Mouse (Mus musculus) kidney, postnatal 10 days (tissue): ENCODE data around the gene Esr2.
"Not testable (repeated sequence)": the region's sequence is repeated elsewhere in the genome, so short reads cannot be mapped to it uniquely, and the experiment has no call there.

Experiments
- DNase-seq: peaks from one replicate; pipeline ENCODE4 v3.0.0; 2021; ENCODE audit warnings: mixed read lengths

Esr2 gene

DNA sequence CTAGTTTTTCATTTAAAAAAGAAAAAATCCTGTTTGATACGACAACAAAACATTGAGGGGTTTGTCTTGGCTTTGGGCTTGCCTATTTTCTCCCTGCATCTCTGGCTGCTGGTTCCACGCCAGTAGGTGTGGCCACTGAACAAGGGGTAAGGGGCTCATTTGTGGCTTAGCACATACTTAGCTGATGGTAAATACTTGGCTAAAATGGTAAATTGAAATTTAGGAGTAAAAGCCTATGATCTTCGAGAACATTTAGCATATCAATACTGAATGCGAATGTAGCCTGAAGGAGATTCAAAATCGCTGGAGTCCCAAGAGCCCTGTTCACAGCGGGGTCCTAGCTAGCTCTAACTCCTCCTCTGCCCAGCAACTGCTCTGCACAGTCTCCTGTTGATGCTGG, 40.4 kb downstream of the Esr2 start:
- DNase-seq = no peak

DNA sequence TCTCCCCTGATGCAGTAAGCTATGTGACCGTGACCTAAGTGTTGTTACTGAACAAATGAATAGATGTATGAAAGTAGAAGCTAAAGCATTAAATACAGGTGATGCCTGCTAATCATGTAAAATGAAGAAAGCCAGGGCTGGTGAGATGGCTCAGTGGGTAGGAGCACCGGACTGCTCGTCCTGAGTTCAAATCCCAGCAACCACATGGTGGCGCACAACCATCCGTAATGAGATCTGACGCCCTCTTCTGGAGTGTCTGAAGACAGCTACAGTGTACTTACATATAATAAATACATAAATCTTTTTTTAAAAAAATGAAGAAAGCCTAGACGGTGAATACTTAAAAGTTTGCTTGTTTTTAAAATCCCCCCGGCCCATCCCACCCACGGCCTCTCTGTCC, 44.0 kb downstream of the Esr2 start:
- not testable (repeated sequence) for DNase-seq

DNA sequence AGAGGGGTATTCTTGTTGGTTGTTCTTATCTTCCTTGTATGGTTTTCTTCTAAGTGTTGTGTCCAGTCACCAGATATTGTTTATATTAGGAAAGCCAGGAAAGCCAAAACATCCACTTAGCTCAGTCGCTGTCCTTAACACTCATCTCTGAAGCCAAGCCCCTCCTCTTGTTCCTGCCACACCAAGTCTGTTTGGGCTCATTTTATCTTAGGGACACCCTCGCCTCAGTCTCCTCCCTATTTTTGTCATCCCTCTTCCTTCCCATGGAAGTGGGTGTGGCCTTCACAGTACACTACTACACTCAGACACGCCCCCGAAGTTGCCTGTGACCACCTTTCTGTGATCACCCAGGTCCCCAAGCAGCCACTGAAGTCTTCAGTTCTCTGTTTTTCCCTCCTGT, 44.5 kb downstream of the Esr2 start:
- no peak for DNase-seq

DNA sequence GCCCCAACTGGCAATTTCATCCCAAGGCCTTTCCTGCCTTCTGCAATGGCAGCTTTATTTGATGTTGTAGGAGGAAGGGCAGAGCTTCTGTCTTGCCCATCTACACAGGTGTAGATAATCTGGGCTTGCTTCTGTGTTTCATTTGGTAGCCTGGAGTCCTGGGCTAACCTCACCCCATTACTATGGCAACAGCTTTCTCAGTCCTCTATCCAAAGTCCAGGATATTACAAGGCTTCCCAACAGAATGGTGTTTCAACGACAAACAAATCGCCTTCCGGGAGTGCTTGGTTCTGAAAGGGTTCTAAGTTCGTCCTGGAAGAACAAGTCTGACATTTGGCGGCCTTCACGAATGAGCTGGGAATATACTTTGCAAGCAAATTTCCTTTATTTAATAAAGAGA, 46.2 kb downstream of the Esr2 start:
- DNase-seq = no peak

- DNase-seq = peak; percentile 49
Measured at GRCm38 (mm10) chr12:76130281-76130680, 46.8 kb downstream of the Esr2 start.

- DNase-seq = peak; percentile 52
Measured at GRCm38 (mm10) chr12:76128831-76129230, 48.2 kb downstream of the Esr2 start.

GRCm38 (mm10) chr12:76128306-76128705, 48.8 kb downstream of the Esr2 start:
- peak; percentile 25 for DNase-seq

DNA sequence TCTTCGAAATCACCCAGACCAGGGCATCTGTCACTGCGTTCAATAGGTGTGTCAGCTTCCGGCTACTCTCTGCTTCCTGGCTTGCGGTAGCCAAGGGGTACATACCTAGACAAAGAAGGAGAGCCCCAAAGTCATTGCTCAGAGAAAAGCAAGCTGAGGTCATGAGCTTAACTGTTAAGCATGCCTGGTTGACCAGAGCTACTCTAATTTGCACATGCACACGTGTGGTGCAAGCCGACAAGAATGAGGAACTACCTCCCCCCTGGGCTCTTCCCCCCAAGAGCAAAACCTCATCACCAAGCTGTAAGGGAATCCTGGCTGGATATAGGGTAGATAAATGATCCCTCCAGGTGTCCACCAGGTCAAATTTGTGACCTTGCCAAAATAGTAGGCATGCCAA, 53.8 kb downstream of the Esr2 start:
- no peak for DNase-seq

GRCm38 (mm10) chr12:76117632-76118153, 59.4 kb downstream of the Esr2 start:
- peak; percentile 65 for DNase-seq

DNA sequence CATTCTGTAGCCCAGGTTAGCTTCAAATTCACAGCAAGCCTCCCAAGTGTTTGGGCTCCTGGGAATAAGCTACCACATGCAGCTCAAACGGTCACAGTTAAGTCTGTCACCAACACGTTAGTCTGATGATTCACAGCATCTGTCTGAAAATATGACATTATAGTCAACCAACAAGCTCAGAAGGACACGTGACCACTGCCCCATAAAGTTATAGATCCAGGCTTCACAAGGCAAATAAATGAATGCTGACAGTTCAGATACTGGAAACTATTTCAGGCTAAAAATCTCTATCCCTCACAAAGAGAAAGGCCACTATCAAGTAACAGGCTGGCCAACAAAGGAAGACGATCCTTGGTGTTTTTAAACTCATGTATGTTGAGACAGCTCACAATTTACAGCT, 60.5 kb downstream of the Esr2 start:
- no peak for DNase-seq

DNA sequence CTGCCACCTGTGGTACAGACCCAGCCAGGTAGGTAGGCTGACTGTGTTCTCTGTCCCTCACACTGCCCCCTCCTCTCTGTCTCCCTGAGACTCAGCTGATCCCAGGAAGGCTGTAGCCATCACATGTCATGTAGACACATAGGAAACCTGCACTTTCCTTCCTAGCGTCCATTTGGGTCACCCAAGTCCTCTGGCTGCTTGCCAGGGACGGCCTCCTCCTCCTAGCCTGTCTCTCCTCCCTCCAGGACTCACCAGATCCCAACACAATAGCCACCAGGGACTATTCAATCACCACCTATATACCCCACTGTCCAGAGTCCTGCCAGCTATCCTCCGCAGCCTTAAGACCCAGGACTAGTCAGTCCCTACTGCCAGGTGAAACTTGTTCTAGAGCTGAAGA, 66.0 kb downstream of the Esr2 start:
- peak; percentile 35 for DNase-seq

- DNase-seq = no peak
Measured at GRCm38 (mm10) chr12:76109646-76110405, 67.2 kb downstream of the Esr2 start.

DNA sequence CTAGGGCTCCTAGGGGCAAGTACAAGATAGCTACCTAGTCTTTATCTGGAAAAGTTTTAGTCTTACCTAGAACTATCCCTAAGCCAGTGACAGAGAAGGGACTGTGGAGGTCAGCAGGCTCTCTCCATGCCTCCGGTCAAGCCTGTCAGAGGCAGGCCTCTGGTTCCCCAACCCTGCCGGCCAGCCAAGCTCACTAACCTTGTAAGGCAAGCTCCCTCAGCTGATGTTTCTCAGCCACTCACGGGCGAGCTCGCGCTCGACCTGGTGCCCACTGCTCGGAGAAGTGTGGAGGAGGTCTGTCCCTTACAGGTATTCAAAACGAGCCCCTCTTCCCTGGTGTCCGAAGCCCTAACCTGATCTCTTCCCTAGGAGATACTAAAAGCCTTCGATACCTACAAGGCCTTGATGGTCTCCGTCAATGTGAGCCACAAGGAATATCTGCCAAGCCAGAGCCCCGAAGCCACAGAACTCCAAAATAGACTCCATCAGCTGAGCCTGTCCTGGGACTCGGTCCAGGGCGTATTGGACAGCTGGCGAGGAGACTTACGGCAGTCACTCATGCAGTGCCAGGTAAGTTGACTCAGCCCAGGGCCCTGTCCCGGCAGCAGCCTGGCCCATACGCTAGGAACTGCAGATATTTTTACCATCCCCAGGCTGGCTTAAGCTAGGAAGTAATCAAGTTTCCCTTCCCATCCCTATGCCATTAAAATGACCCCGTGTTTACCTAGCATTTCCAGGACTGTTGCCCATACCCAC, 72.3 kb downstream of the Esr2 start:
- DNase-seq = no peak

DNA sequence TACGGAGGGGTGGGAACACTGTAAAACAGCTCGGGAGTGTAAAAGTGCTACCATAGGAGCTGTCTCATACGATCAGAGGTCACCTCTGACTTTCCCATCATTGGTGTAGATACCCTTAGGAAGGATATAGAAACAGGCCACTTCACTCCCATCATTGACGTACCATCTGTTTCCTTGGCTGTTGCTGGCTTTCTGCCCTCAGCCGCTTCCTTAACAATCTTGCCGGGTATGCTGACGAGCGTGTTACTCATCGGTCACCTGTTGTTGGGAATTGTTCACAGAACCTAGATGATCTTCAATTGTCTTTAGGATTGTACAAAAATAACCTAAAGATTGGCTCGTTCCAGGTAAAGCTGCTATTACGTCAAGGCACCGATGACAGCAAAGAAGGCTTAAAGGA, 74.4 kb downstream of the Esr2 start:
- no peak for DNase-seq

DNA sequence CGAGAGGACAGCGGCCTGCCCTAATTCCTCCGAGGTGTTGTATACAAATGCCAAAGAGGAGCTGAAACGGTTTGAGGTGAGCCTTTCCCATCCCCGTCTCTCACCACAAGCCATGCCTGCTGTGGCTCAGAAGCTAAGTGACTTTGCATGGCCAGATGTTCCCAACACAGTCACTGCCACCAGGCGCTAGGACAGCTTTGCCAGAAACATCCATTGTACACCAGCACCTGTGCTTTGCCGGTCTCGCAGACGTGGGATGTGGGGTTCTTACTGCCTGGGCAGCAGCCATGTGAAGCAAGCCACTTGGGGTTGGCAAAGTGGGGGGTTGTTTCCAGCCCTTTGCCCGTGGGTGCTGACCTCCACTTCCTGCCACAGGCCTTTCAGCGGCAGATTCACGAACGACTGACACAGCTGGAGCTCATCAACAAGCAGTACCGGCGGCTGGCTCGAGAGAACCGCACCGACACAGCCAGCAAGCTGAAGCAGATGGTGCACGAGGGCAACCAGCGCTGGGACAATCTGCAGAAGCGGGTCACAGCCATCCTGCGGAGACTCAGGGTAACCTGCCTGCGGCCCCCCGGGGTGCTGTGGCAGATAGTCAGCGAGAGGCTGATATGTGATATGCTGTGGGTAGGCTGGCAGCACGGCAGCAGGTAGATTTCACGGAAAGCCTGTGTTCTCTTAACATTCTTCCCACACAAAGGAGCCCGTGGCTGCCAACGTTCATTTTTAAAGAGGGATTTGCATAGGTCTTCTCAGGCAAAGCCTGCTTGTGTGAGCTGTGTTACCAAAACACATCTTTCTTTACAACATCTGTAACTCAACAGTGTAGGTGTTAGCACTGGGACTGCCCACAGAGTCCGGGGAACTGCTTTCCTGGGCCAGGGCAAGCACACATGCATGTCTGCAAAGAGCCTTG, 81.7 kb downstream of the Esr2 start:
- DNase-seq = peak; percentile 56

- DNase-seq = no peak
Measured at GRCm38 (mm10) chr12:76093613-76094588, 83.2 kb downstream of the Esr2 start.

GRCm38 (mm10) chr12:76092789-76093466, 84.1 kb downstream of the Esr2 start:
- no peak for DNase-seq

- no peak for DNase-seq
Measured at GRCm38 (mm10) chr12:76087025-76087424, 90.0 kb downstream of the Esr2 start.

GRCm38 (mm10) chr12:76085956-76086905, 90.8 kb downstream of the Esr2 start:
- peak; percentile 30 for DNase-seq

- DNase-seq = no peak
Measured at GRCm38 (mm10) chr12:76085066-76085465, 92.0 kb downstream of the Esr2 start.
